Mouse (Mus musculus): ENCODE measurements around the gene 2700049A03Rik. TPM values are rescaled to one million over a fixed set of nuclear protein-coding genes. Genes with fewer than 3 reads are reported as not detected.

2700049A03Rik gene
- polyA plus RNA-seq, 1 experiment from 2014 or later, result 12.1 TPM

DNA sequence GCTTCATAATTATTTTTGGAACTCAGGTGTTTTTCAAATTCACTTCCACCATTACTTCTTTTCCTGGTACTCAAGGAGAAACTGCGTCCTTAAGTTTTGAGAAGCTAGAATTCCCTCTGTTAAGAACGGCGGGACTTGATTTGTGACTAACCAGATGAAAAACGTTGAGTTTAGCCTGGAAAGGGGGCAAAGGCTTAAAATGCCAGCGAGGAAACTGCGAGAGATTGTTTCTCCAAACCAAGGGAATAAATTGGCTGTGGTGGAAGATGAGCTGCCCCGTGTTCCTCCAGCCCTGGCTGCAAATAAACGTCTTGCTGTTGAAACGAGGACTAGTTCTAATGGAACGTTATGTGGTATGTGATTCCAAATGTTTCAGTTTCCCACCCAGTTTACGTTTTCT lies 1.0 kb downstream of the 2700049A03Rik start:
- Histone ChIP-seq H3K9me3 (no peaks in the 10 kb centered on the region), H3K36me3 (peaks cover 20% of the 10 kb centered on the region), H3K27me3 (no peaks in the 10 kb centered on the region), H3K4me2 (peak overlapping the region; percentile 91), H3K27ac (replicated peaks) (no peak overlapping the region), H3K4me1 (replicated peaks) (peaks cover 43% of the 10 kb centered on the region), H3K4me3 (peak overlapping the region; percentile 99), H3K9ac (peak overlapping the region; percentile 32)
- WGBS, result 9% methylated on average over 10 of the region's 11 CpGs
- no peak for ATAC-seq (ENCODE audit: low FRiP score, low read depth)

DNA sequence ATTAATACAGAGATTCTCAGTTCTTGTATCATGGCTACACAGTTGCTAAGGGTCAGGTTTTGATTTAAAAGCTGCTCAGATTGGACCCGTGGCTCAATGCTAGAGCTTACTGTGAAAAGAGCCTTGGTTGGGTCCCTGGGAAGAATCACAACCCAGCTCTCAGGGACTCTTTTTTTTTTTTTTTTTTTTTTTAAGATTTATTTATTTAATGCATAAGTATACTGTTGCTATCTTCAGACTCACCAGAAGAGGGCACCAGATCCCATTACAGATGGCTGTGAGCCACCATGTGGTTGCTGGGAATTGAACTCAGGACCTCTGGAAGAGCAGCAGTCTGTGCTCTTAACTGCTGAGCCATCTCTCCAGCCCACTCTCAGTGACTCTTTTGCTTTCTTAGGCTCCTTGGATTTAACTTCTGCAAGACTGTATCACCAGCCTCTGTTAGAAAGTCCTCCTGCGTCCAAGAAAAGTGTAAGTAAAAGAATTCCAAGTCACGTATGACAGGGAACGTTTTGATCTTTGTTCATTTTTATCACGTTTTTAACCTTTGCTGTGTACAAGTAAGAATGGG lies 2.7 kb downstream of the 2700049A03Rik start:
- 79% methylated on average over 5 of the region's 5 CpGs for WGBS

DNA sequence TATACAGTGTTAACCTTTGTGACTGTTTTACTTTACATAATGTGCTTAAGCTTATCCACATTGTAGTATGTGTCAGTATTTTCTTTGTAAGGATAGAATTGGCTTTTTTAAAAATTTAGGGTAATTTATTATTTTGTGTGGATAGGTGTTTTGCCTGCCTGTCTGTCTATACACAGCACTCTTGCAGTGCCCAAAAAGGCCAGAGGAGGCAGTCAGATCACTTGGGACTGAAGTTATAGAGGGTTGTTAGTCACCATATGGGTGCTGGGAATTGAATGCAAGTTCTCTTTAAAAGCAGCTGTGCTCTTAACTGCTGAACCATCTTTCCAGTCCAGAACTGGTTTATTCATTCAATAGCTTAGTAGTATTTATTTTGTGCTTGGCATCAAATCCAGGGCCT lies 4.5 kb downstream of the 2700049A03Rik start:
- ATAC-seq (ENCODE audit: low FRiP score, low read depth), result no peak
- H3K4me2 ChIP-seq, result no peak overlapping the region
- H3K36me3 ChIP-seq, result peaks cover 40% of the 10 kb centered on the region

More for the DNA sequence above, 2.7 kb downstream of the 2700049A03Rik start:
- Histone ChIP-seq H3K27me3 (no peaks in the 10 kb centered on the region), H3K27ac (replicated peaks) (no peak overlapping the region), H3K36me3 (peaks cover 32% of the 10 kb centered on the region), H3K4me3 (no peak overlapping the region), H3K9ac (no peak overlapping the region), H3K4me1 (replicated peaks) (peaks cover 42% of the 10 kb centered on the region), H3K9me3 (no peaks in the 10 kb centered on the region), H3K4me2 (0 out of 2 replicates have a peak overlapping the region, but pooled peaks have one; percentile 91)
- ATAC-seq (ENCODE audit: low FRiP score, low read depth), result no peak

DNA sequence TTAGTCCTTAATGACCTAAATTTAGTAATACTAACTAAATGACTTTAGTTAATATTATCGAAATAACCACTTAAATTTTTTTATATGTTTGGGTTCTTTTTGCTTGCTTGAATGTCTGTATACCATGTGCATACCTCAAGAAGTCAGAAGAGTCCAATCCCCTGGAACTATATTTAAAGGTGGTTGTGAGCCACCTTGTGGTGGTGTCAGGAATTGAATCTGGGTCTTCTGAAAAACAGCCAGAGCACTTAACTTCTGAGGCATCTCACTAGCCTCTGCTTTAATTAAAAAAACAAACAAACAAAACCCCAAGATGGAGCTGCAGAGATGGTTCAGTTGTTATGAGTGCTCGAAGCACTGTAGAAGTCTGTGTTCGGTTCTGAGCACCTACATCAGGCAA lies 11.0 kb downstream of the 2700049A03Rik start:
- peaks cover 53% of the 10 kb centered on the region for H3K36me3 ChIP-seq
- no peak overlapping the region for H3K9ac ChIP-seq
- H3K4me1 ChIP-seq (replicated peaks), result no peaks in the 10 kb centered on the region
- no peaks in the 10 kb centered on the region for H3K27me3 ChIP-seq
- ATAC-seq (ENCODE audit: low FRiP score, low read depth), result no peak
- H3K27ac ChIP-seq (replicated peaks), result no peak overlapping the region
- H3K9me3 ChIP-seq, result no peaks in the 10 kb centered on the region
- no peak overlapping the region for H3K4me2 ChIP-seq
- 87% methylated on average over 3 of the region's 3 CpGs for WGBS
- H3K4me3 ChIP-seq, result no peak overlapping the region

More for the DNA sequence above, 4.5 kb downstream of the 2700049A03Rik start:
- H3K9me3 ChIP-seq, result no peaks in the 10 kb centered on the region
- H3K27ac ChIP-seq (replicated peaks), result no peak overlapping the region
- H3K27me3 ChIP-seq, result no peaks in the 10 kb centered on the region
- no peak overlapping the region for H3K4me3 ChIP-seq
- no peak overlapping the region for H3K9ac ChIP-seq
- H3K4me1 ChIP-seq (replicated peaks), result peaks cover 28% of the 10 kb centered on the region

DNA sequence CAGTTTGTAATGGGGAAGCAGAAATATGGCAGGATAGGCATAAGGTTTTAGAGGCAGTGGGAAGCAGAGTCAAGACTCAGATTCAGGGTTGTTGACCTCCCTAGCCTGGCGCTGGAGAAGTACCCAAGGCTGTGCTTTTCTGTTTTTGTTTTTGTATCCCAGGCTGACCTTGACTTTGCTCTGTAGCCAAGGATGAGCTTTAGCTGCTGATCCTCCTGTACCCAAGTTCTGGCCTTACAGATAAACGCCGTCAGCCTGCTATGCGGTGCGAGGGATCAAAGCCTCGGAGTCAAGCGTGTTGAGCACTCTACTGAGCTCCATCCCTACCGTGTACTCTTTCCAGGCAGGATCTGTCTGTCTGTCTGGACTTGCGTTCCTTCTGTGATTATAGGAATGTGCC lies 12.2 kb downstream of the 2700049A03Rik start:
- H3K9ac ChIP-seq, result no peak overlapping the region
- no peaks in the 10 kb centered on the region for H3K27me3 ChIP-seq
- no peaks in the 10 kb centered on the region for H3K9me3 ChIP-seq
- no peak overlapping the region for H3K4me3 ChIP-seq
- H3K36me3 ChIP-seq, result peaks cover 51% of the 10 kb centered on the region
- no peaks in the 10 kb centered on the region for H3K4me1 ChIP-seq (replicated peaks)
- no peak for ATAC-seq (ENCODE audit: low FRiP score, low read depth)
- WGBS, result 96% methylated on average over 9 of the region's 9 CpGs
- H3K27ac ChIP-seq (replicated peaks), result no peak overlapping the region
- H3K4me2 ChIP-seq, result no peak overlapping the region

DNA sequence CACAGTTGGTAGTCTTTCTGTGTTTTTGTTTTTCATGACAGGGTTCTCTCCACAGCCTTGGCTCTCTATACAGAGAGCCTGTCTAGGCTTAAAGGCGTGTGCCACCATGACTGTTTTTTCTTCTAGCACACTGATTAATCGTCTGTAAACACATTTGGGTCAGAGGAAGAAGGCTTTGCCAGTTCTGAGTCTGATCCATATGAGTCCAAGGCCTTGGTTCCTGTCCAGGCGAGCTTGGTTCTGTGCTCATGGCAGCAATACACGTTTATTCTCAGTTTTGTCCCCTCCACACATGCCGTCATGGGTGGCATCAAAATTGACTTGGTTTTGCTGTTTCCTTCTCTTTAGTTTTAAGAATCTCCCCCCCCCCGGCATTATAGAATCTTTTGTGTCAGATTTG lies 12.8 kb downstream of the 2700049A03Rik start:
- Histone ChIP-seq H3K36me3 (peaks cover 49% of the 10 kb centered on the region), H3K9me3 (no peaks in the 10 kb centered on the region), H3K4me2 (no peak overlapping the region), H3K4me1 (replicated peaks) (no peaks in the 10 kb centered on the region), H3K9ac (no peak overlapping the region), H3K27me3 (no peaks in the 10 kb centered on the region), H3K27ac (replicated peaks) (no peak overlapping the region), H3K4me3 (no peak overlapping the region)
- no peak for ATAC-seq (ENCODE audit: low FRiP score, low read depth)
- 89% methylated on average over 6 of the region's 6 CpGs for WGBS

DNA sequence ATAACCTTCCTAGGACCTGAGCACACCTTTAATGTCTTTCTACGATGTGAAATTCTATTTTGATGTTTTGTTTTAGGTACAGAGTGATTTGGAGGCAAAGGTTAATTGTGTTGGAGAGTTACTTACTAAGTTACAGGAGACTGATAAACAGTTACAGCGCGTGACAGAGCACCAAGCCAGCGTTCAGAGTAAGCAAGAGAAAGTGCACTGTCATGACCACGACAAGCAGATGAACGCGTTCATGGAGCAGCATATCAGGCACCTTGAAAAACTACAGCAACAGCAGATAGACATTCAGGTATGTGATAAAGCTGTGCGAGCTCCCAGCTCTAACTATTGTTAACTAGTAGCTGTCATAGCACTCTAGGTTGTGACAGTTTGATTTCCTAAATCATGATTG lies 13.5 kb downstream of the 2700049A03Rik start:
- 98% methylated on average over 8 of the region's 8 CpGs for WGBS
- Histone ChIP-seq H3K27ac (replicated peaks) (no peak overlapping the region), H3K27me3 (no peaks in the 10 kb centered on the region), H3K4me1 (replicated peaks) (no peaks in the 10 kb centered on the region), H3K9me3 (no peaks in the 10 kb centered on the region), H3K4me3 (no peak overlapping the region), H3K36me3 (peaks cover 54% of the 10 kb centered on the region), H3K9ac (no peak overlapping the region), H3K4me2 (no peak overlapping the region)
- ATAC-seq (ENCODE audit: low FRiP score, low read depth), result no peak

DNA sequence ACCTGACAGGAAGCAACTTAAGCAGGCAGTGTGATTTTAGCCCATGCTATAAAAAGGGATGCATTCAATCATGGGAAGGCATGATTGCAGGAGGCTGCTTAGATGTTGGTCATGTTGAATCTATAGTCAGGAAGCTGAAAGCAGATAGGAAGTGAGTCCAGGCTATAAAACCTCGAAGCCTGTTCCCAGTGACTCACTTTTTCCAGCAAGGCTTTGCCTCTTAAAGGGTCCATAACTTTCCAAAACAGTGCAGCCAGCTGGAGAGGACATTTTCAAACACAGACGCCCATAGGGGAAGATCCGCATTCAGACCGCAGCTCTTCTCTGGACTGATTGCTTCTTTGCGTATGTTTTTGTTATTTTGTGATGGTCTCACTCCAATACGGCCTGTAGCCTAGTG lies 18.3 kb downstream of the 2700049A03Rik start:
- H3K36me3 ChIP-seq, result peaks cover 69% of the 10 kb centered on the region
- H3K27ac ChIP-seq (replicated peaks), result no peak overlapping the region
- no peak overlapping the region for H3K4me3 ChIP-seq
- no peaks in the 10 kb centered on the region for H3K9me3 ChIP-seq
- 95% methylated on average over 6 of the region's 6 CpGs for WGBS
- no peak overlapping the region for H3K9ac ChIP-seq
- no peak for ATAC-seq (ENCODE audit: low FRiP score, low read depth)
- no peak overlapping the region for H3K4me2 ChIP-seq
- no peaks in the 10 kb centered on the region for H3K4me1 ChIP-seq (replicated peaks)
- no peaks in the 10 kb centered on the region for H3K27me3 ChIP-seq

DNA sequence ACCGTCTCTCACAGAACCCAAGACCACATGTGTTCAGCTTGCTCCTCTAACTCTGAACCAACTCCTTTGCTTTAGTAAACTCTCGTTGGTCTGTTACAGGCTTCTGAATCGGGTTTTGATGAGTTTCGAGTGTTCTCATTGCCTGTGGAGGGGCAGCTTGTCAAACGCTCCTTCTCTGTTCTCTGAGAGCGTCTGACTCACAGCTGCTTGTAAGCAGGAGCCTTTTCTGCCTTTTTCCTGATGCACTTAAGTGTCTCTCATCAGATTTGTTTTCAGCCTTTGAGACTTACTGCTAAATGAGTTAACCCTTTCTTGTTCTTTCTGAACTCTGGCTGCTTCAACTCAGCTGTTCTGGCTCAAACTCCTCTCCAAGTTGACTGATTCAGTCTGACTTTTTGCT lies 21.3 kb downstream of the 2700049A03Rik start:
- no peak for ATAC-seq (ENCODE audit: low FRiP score, low read depth)
- Histone ChIP-seq H3K36me3 (peaks cover 76% of the 10 kb centered on the region), H3K27ac (replicated peaks) (no peak overlapping the region), H3K4me1 (replicated peaks) (no peaks in the 10 kb centered on the region), H3K27me3 (no peaks in the 10 kb centered on the region), H3K4me3 (no peak overlapping the region), H3K4me2 (no peak overlapping the region), H3K9ac (no peak overlapping the region), H3K9me3 (no peaks in the 10 kb centered on the region)
- 92% methylated on average over 6 of the region's 6 CpGs for WGBS

DNA sequence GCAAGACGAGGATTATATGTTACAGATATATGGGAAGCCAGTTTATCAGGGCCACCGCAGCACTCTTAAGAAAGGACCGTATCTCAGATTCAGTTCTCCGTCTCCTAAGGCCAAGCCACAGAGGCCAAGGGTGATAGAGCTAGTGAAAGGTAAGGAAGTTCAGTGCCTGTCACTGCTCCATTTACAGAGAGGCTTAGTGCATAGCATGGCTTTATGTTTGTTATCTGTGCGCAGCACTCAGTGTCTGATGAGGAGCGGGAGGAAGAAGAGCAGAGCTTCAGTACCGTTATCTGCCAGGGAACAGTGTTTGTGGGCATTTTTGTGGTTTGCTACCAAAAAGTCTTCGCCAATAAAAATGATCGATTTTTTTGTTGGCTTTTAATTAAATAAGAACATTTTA lies 27.8 kb downstream of the 2700049A03Rik start:
- Histone ChIP-seq H3K4me3 (no peak overlapping the region), H3K27me3 (no peaks in the 10 kb centered on the region), H3K9me3 (no peaks in the 10 kb centered on the region), H3K4me1 (replicated peaks) (no peaks in the 10 kb centered on the region), H3K36me3 (peaks cover 57% of the 10 kb centered on the region), H3K27ac (replicated peaks) (no peak overlapping the region), H3K4me2 (no peak overlapping the region), H3K9ac (no peak overlapping the region)
- ATAC-seq (ENCODE audit: low FRiP score, low read depth), result no peak
- 96% methylated on average over 9 of the region's 9 CpGs for WGBS

DNA sequence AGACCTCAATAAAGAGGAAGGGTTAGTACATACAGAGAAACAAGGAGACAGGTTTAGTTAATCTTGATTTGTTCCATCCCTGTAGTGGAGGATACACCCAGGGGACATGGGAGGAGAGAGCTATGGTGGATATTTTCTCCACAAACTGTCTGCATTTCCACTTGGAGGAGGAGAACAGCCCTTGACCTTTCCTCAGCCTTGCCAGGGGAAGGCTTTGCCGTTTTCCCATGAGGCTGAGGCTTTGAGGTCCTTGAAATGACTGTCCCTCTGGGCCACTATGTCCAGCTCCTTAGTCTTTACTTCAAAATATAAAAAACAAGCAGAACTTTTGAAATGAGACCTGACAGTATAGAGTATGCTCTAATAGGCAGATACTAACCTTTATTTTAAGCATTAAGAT lies 33.3 kb downstream of the 2700049A03Rik start:
- WGBS, result 85% methylated on average over 1 of the region's 1 CpGs
- Histone ChIP-seq H3K27me3 (no peaks in the 10 kb centered on the region), H3K36me3 (peaks cover 46% of the 10 kb centered on the region), H3K4me1 (replicated peaks) (no peaks in the 10 kb centered on the region), H3K27ac (replicated peaks) (no peak overlapping the region), H3K4me2 (no peak overlapping the region), H3K4me3 (no peak overlapping the region), H3K9ac (no peak overlapping the region), H3K9me3 (no peaks in the 10 kb centered on the region)
- no peak for ATAC-seq (ENCODE audit: low FRiP score, low read depth)

DNA sequence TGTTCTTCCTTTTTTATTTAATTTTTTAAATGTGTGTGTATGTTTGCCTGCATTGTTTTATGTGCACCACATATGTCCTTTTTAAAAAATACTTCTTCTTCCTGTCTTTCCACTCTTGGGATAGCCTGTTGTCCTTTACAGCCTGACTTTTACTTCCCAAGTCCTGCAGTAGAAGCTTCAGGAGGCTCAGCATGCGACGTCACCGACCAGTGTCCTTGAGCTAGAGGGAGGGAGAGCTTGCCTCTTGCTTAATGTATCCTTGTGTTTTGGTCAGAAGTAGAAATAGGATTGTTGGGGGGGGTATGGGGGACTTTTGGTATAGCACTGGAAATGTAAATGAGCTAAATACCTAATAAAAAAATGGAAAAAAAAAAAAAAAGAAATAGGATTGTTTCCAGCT lies 47.1 kb downstream of the 2700049A03Rik start:
- Histone ChIP-seq H3K4me2 (no peak overlapping the region), H3K4me1 (replicated peaks) (no peaks in the 10 kb centered on the region), H3K9me3 (no peaks in the 10 kb centered on the region), H3K9ac (no peak overlapping the region), H3K27ac (replicated peaks) (no peak overlapping the region), H3K27me3 (no peaks in the 10 kb centered on the region), H3K36me3 (peaks cover 53% of the 10 kb centered on the region), H3K4me3 (no peak overlapping the region)
- ATAC-seq (ENCODE audit: low FRiP score, low read depth), result no peak
- 98% methylated on average over 3 of the region's 3 CpGs for WGBS

DNA sequence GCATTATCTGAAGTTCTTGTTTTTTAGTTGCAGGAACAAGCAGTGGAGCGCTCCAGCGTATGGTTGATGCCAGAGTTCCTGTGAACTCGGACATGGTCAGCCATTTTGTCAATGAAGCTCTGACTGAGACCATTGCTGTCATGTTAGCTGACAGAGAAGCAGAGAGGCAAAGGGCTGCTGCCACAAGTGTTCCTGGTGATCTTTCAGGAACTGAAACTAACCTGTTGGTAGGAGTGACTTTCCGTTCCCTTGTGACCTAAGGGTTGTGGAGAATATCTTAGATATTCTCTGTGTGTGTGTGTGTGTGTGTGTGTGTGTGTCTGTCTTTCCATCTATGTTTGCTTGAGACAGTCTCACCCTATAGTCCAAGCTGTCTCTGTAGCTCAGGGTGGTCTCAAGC lies 47.7 kb downstream of the 2700049A03Rik start:
- 96% methylated on average over 4 of the region's 4 CpGs for WGBS
- H3K27me3 ChIP-seq, result no peaks in the 10 kb centered on the region
- no peak overlapping the region for H3K9ac ChIP-seq
- no peaks in the 10 kb centered on the region for H3K4me1 ChIP-seq (replicated peaks)
- H3K4me3 ChIP-seq, result no peak overlapping the region
- peaks cover 52% of the 10 kb centered on the region for H3K36me3 ChIP-seq
- no peaks in the 10 kb centered on the region for H3K9me3 ChIP-seq
- H3K27ac ChIP-seq (replicated peaks), result no peak overlapping the region
- H3K4me2 ChIP-seq, result no peak overlapping the region
- no peak for ATAC-seq (ENCODE audit: low FRiP score, low read depth)
